In the genomic region with DNA sequence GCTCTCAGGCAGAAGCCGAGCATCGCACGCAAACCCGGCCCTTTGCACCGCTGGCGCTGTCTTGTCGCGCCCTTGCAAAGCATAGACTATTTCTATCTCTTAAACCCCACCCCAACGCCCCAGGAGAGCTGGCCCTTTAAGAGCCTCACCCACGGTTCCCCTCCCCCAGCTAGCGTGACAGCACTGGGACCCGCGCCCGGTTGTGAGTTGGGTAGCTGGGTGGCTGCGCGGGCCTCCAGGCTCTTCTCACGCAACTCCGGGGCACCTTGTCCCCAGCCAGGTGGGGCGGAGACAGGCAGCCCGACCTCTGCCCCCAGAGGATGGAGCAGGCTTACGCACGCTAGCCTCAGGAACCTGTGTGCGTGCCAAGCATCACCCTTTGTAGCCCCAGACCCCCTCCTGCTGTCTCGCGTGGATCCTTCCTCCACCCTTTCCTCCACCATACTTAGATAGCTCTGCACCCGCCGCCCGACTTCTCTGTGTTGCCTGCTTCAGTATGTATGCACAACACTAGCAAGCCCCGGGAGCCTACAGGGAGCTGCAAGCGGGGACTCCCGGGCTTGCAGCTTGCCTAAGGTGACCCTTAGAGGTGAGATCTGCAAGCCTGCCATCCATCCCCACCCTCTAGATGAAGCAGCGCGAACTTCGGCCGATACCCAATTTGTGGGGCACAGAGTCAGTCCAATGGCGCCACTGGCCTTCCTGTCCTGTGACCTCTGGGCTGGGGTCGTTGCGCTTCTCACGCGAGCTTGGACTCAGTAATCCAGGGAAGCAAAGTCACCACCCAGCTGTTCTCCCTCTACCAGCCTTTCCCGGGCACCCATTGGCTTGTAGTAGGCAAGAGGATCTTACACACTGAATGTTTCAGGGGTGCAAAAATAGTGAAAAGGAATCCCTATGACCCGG, we compare ENCODE assay signal across 9 mouse cellular contexts. TPM values are rescaled to one million over a fixed set of nuclear protein-coding genes. Genes with fewer than 3 reads are reported as not detected.
DNase-seq lines count a peak whose midpoint lies in the region; ATAC-seq and TF ChIP-seq lines count a peak whose summit lies in the region.
"Had no signal": no experiment of that assay in that cellular context is flagged by ENCODE, and none has a peak within 500 bp of the region (broad histone marks: within the 10 kb centered on the region; RNA-seq: fewer than 3 reads in every experiment).

No protein-coding gene starts in this region.

- TF ChIP-seq POLR2A in liver, adult 2 months (IDR thresholded peaks at IDR 0.05; ENCODE audit: extremely low read depth, insufficient read depth, low read length): no peak

- H3K4me3 ChIP-seq in forebrain, embryonic 11.5 days (ENCODE audit: low read depth, low read length): peak overlapping the region; percentile 35
- H3K4me3 ChIP-seq in heart, embryonic 15.5 days: peak overlapping the region; percentile 48
- H3K4me3 ChIP-seq in liver, adult 2 months (ENCODE audit: insufficient read depth, low read depth, low read length): peak overlapping the region; percentile 46; the same call in 1 of the 2 replicates

- H3K27ac ChIP-seq in forebrain, embryonic 11.5 days (ENCODE audit: low read depth, low read length): no peak overlapping the region
- no peak overlapping the region for H3K27ac ChIP-seq in heart, embryonic 15.5 days
- H3K27ac ChIP-seq in liver, adult 2 months (replicated peaks; ENCODE audit: insufficient read depth, low read depth, low read length): peak overlapping the region; percentile 12

- peak overlapping the region; percentile 75 for H3K4me2 ChIP-seq in forebrain, embryonic 11.5 days (ENCODE audit: low read depth, low read length, severe bottlenecking)
- H3K4me2 ChIP-seq in heart, embryonic 15.5 days: peak overlapping the region; percentile 82

- peak; percentile 37 to 39 for DNase-seq in urinary bladder, adult 18-20 months (ENCODE audit: low spot score in 2 of 2)
- no peak for DNase-seq in urinary bladder, postnatal 10 days (ENCODE audit: low spot score)
- peak; percentile 67 for DNase-seq in forebrain, embryonic 11.5 days (ENCODE audit: low spot score)
- peak; percentile 58 for DNase-seq in kidney, postnatal 10 days
- peak; percentile 76 for DNase-seq in liver, adult 2 months (ENCODE audit: extremely low read depth, low read depth, low spot score)
- peak; percentile 27 for DNase-seq in naive thymus-derived CD4-positive, alpha-beta T cell, adult 2 months (ENCODE audit: low read depth)
- peak; percentile 44 for DNase-seq in urinary bladder, postnatal 14 days (ENCODE audit: low spot score)

- no peaks in the 10 kb centered on the region for H3K9me3 ChIP-seq in forebrain, embryonic 11.5 days (ENCODE audit: control insufficient read depth, low read length)
- H3K9me3 ChIP-seq in heart, embryonic 15.5 days (replicated peaks): no peaks in the 10 kb centered on the region

- H3K4me1 ChIP-seq in forebrain, embryonic 11.5 days (replicated peaks; ENCODE audit: control insufficient read depth, insufficient read depth, low read length): peaks cover 3% of the 10 kb centered on the region; the same call in 1 of the 2 replicates
- peaks cover 14% of the 10 kb centered on the region for H3K4me1 ChIP-seq in heart, embryonic 15.5 days (replicated peaks)
- peaks cover 7% of the 10 kb centered on the region for H3K4me1 ChIP-seq in liver, adult 2 months (ENCODE audit: control insufficient read depth, insufficient read depth, low read length)

- H3K79me2 ChIP-seq in liver, adult 2 months (ENCODE audit: control insufficient read depth, insufficient read depth, low read length): no peaks in the 10 kb centered on the region

- H3K36me3 ChIP-seq in forebrain, embryonic 11.5 days (ENCODE audit: control insufficient read depth, insufficient read depth, low read length): no peaks in the 10 kb centered on the region
- no peaks in the 10 kb centered on the region for H3K36me3 ChIP-seq in heart, embryonic 15.5 days
- no peaks in the 10 kb centered on the region for H3K36me3 ChIP-seq in liver, adult 2 months (ENCODE audit: control insufficient read depth, insufficient read depth, low read length)

- TF ChIP-seq CTCF in liver, adult 2 months (IDR thresholded peaks at IDR 0.05; ENCODE audit: low read depth, low read length): 0 out of 2 replicates have a peak, but pooled peaks have one; percentile 7

- WGBS in forebrain, embryonic 11.5 days: 2% methylated on average over 42 of the region's 42 CpGs
- WGBS in heart, embryonic 15.5 days: 1% methylated on average over 42 of the region's 42 CpGs
- 5% methylated on average over 42 of the region's 42 CpGs for WGBS in liver, adult 2 months

- peak overlapping the region; percentile 51 for H3K9ac ChIP-seq in forebrain, embryonic 11.5 days (ENCODE audit: low read length)
- H3K9ac ChIP-seq in heart, embryonic 15.5 days: peak overlapping the region; percentile 35; the same call in 1 of the 2 replicates
- peak overlapping the region; percentile 64 for H3K9ac ChIP-seq in liver, adult 2 months (ENCODE audit: low read depth, low read length)

- H3K27me3 ChIP-seq in forebrain, embryonic 11.5 days (ENCODE audit: control insufficient read depth, insufficient read depth, low read length): peaks cover 27% of the 10 kb centered on the region
- H3K27me3 ChIP-seq in heart, embryonic 15.5 days: peaks cover 38% of the 10 kb centered on the region
- no peaks in the 10 kb centered on the region for H3K27me3 ChIP-seq in liver, adult 2 months (ENCODE audit: control insufficient read depth, insufficient read depth, low read length)

- ATAC-seq in forebrain, embryonic 11.5 days (replicated peaks; ENCODE audit: low FRiP score): no peak
- 0 out of 2 replicates have a peak, but pooled peaks have one; percentile 27 for ATAC-seq in heart, embryonic 15.5 days (replicated peaks; ENCODE audit: insufficient number of reproducible peaks, insufficient read depth, low FRiP score, low read depth)
- ATAC-seq: Patski had no signal

RNA-seq across cellular contexts. Expression of a gene that starts 8.9 kb away (rescaled TPM):
- not detected in 2 replicates for polyA plus RNA-seq in forebrain, embryonic 11.5 days (2014; fragmentation: Nextera tagmentation; extraction: Ambion mirVana)
- not detected in 2 replicates for polyA plus RNA-seq in heart, embryonic 15.5 days (2015; fragmentation: Nextera tagmentation; extraction: Ambion mirVana)
- 0.74 and 1.0 TPM in 2 replicates for total RNA-seq in liver, adult 2 months (2014; rRNA removed)
- 1.0 TPM in 2 replicates for polyA plus RNA-seq in liver, adult 2 months (2012; rRNA removed)
- polyA plus RNA-seq: Patski had no signal

RNA-seq across cellular contexts. Expression of a gene that starts 11.7 kb away (rescaled TPM):
- polyA plus RNA-seq in forebrain, embryonic 11.5 days (2014; fragmentation: Nextera tagmentation; extraction: Ambion mirVana): 25.1 and 27.4 TPM in 2 replicates
- polyA plus RNA-seq in heart, embryonic 15.5 days (2015; fragmentation: Nextera tagmentation; extraction: Ambion mirVana): 13.5 and 21.4 TPM in 2 replicates
- total RNA-seq in liver, adult 2 months (2014; rRNA removed): 5.7 and 6.4 TPM in 2 replicates
- 6.6 TPM in 2 replicates for polyA plus RNA-seq in liver, adult 2 months (2012; rRNA removed)

RNA-seq across cellular contexts. Expression of a gene that starts 13.1 kb away (rescaled TPM):
- not detected in 2 replicates for polyA plus RNA-seq in forebrain, embryonic 11.5 days (2014; fragmentation: Nextera tagmentation; extraction: Ambion mirVana)
- polyA plus RNA-seq in heart, embryonic 15.5 days (2015; fragmentation: Nextera tagmentation; extraction: Ambion mirVana): not detected in 2 replicates
- total RNA-seq in liver, adult 2 months (2014; rRNA removed): 495 and 621 TPM in 2 replicates
- 954 and 976 TPM in 2 replicates for polyA plus RNA-seq in liver, adult 2 months (2012; rRNA removed)
- polyA plus RNA-seq: Patski had no signal

RNA-seq across cellular contexts. Expression of a gene that starts 43.2 kb away (rescaled TPM):
- polyA plus RNA-seq in forebrain, embryonic 11.5 days (2014; fragmentation: Nextera tagmentation; extraction: Ambion mirVana): 32.9 and 39.5 TPM in 2 replicates
- 14.6 and 20.6 TPM in 2 replicates for polyA plus RNA-seq in heart, embryonic 15.5 days (2015; fragmentation: Nextera tagmentation; extraction: Ambion mirVana)
- total RNA-seq in liver, adult 2 months (2014; rRNA removed): 18.3 and 32.8 TPM in 2 replicates
- polyA plus RNA-seq in liver, adult 2 months (2012; rRNA removed): 31.4 and 33.9 TPM in 2 replicates

Comparison
In these comparisons a context has a peak if more than half of its experiments do, and no peak if none do; other contexts are left out.
1. RNA of a gene that starts 13.1 kb away (polyA plus RNA-seq): 954 to 976 TPM in liver, adult 2 months; not detected in forebrain, embryonic 11.5 days and not detected in heart, embryonic 15.5 days; every median in the first group is over 100 times any median in the second.
2. Peak in every context shown above with its lines, with median percentiles within 50 percentile points of each other: H3K4me3 ChIP-seq and H3K9ac ChIP-seq.